15 mouse cellular contexts compared by ENCODE assay signal in genomic region chr11:90003386-90003785, GRCm38 (mm10). TPM values are rescaled to one million over a fixed set of nuclear protein-coding genes. Genes with fewer than 3 reads are reported as not detected.
DNase-seq lines count a peak whose midpoint lies in the region; ATAC-seq lines count a peak whose summit lies in the region.
"Had no signal": no experiment of that assay in that cellular context is flagged by ENCODE, and none has a peak within 500 bp of the region (broad histone marks: within the 10 kb centered on the region; RNA-seq: fewer than 3 reads in every experiment).

No protein-coding gene starts in this region.

- H3K27me3 ChIP-seq in heart, embryonic 12.5 days (replicated peaks): no peaks in the 10 kb centered on the region
- H3K27me3 ChIP-seq in kidney, embryonic 14.5 days (ENCODE audit: control insufficient read depth, insufficient read depth, low read length): no peaks in the 10 kb centered on the region
- no peaks in the 10 kb centered on the region for H3K27me3 ChIP-seq in midbrain, embryonic 15.5 days (replicated peaks)
- H3K27me3 ChIP-seq in midbrain, embryonic 10.5 days (ENCODE audit: low read depth, poor library complexity, severe bottlenecking): peaks cover 4% of the 10 kb centered on the region; the same call in 1 of the 2 replicates
- H3K27me3 ChIP-seq: forebrain, embryonic 15.5 days; limb, embryonic 15.5 days; megakaryocyte, embryonic 14.5 days; neural tube, embryonic 12.5 days had no signal

- H3K4me2 ChIP-seq in heart, embryonic 12.5 days: no peak overlapping the region
- H3K4me2 ChIP-seq in kidney, embryonic 14.5 days (replicated peaks; ENCODE audit: low read depth, low read length): peak overlapping the region; percentile 86; the same call in 1 of the 2 replicates
- peak overlapping the region; percentile 73; the same call in 1 of the 2 replicates for H3K4me2 ChIP-seq in midbrain, embryonic 15.5 days

- no peaks in the 10 kb centered on the region for H3K36me3 ChIP-seq in heart, embryonic 12.5 days
- H3K36me3 ChIP-seq in kidney, embryonic 14.5 days (ENCODE audit: control insufficient read depth, insufficient read depth, low read length): no peaks in the 10 kb centered on the region
- no peaks in the 10 kb centered on the region for H3K36me3 ChIP-seq in midbrain, embryonic 15.5 days (replicated peaks)
- no peaks in the 10 kb centered on the region for H3K36me3 ChIP-seq in midbrain, embryonic 10.5 days
- H3K36me3 ChIP-seq: embryonic facial prominence, embryonic 10.5 days; forebrain, embryonic 15.5 days; limb, embryonic 15.5 days; neural tube, embryonic 12.5 days had no signal

- no peak overlapping the region for H3K4me3 ChIP-seq in heart, embryonic 12.5 days
- H3K4me3 ChIP-seq in kidney, embryonic 14.5 days (ENCODE audit: low read length): no peak overlapping the region
- no peak overlapping the region for H3K4me3 ChIP-seq in midbrain, embryonic 15.5 days
- no peak overlapping the region for H3K4me3 ChIP-seq in midbrain, embryonic 10.5 days

- intact Hi-C loops in left cerebral cortex, postnatal 10 days (cut with DNase I): no loop called here

- H3K9me3 ChIP-seq in heart, embryonic 12.5 days (replicated peaks): no peaks in the 10 kb centered on the region
- no peaks in the 10 kb centered on the region for H3K9me3 ChIP-seq in kidney, embryonic 14.5 days (ENCODE audit: control insufficient read depth, low read length)
- H3K9me3 ChIP-seq in midbrain, embryonic 15.5 days: no peaks in the 10 kb centered on the region
- H3K9me3 ChIP-seq in midbrain, embryonic 10.5 days (replicated peaks): no peaks in the 10 kb centered on the region
- H3K9me3 ChIP-seq: embryonic facial prominence, embryonic 10.5 days; forebrain, embryonic 15.5 days; limb, embryonic 15.5 days; megakaryocyte, embryonic 14.5 days; neural tube, embryonic 12.5 days had no signal

- H3K27ac ChIP-seq in heart, embryonic 12.5 days (ENCODE audit: poor library complexity, severe bottlenecking): no peak overlapping the region
- no peak overlapping the region for H3K27ac ChIP-seq in kidney, embryonic 14.5 days (ENCODE audit: low read depth, low read length)
- no peak overlapping the region for H3K27ac ChIP-seq in midbrain, embryonic 15.5 days
- no peak overlapping the region for H3K27ac ChIP-seq in midbrain, embryonic 10.5 days (replicated peaks)
- H3K27ac ChIP-seq: forebrain, embryonic 15.5 days; limb, embryonic 15.5 days; neural tube, embryonic 12.5 days had no signal

- 89% methylated on average over 4 of the region's 4 CpGs for WGBS in heart, embryonic 12.5 days
- 97% methylated on average over 4 of the region's 4 CpGs for WGBS in kidney, embryonic 14.5 days
- WGBS in midbrain, embryonic 15.5 days: 91% methylated on average over 4 of the region's 4 CpGs
- WGBS in midbrain, embryonic 10.5 days: 91% methylated on average over 4 of the region's 4 CpGs

- no peak overlapping the region for H3K9ac ChIP-seq in heart, embryonic 12.5 days
- H3K9ac ChIP-seq in kidney, embryonic 14.5 days (ENCODE audit: low read depth, low read length): no peak overlapping the region
- no peak overlapping the region for H3K9ac ChIP-seq in midbrain, embryonic 15.5 days

- DNase-seq in heart, adult 11 months: peak; percentile 40
- DNase-seq in kidney, adult 18-20 months: no peak
- DNase-seq in midbrain, embryonic 10.5 days (ENCODE audit: low spot score): no peak
- DNase-seq in left cerebral cortex, postnatal 10 days (ENCODE audit: extremely low spot score in 1 of 2, low spot score in 2 of 2): no peak

- no peak for ATAC-seq in heart, embryonic 12.5 days (ENCODE audit: insufficient number of reproducible peaks, low FRiP score)
- ATAC-seq in kidney, embryonic 14.5 days (ENCODE audit: low FRiP score, low TSS enrichment): no peak
- no peak for ATAC-seq in midbrain, embryonic 15.5 days (replicated peaks)

- peaks cover 7% of the 10 kb centered on the region; the same call in 1 of the 2 replicates for H3K4me1 ChIP-seq in heart, embryonic 12.5 days (replicated peaks)
- 0 out of 2 replicates have a peak, but pooled peaks cover 6% of the 10 kb centered on the region for H3K4me1 ChIP-seq in kidney, embryonic 14.5 days (ENCODE audit: control insufficient read depth, insufficient read depth, low read length)
- peaks cover 10% of the 10 kb centered on the region for H3K4me1 ChIP-seq in midbrain, embryonic 15.5 days
- H3K4me1 ChIP-seq in midbrain, embryonic 10.5 days: peaks cover 13% of the 10 kb centered on the region

RNA-seq across cellular contexts. Expression of gene Pctp, which starts 0.7 kb away (rescaled TPM):
- polyA plus RNA-seq in heart, embryonic 12.5 days (2016; fragmentation: Nextera tagmentation; extraction: Ambion mirVana): 18.1 and 19.9 TPM in 2 replicates
- polyA plus RNA-seq in kidney, embryonic 14.5 days (2014; fragmentation: Nextera tagmentation; extraction: Ambion mirVana): 7.1 and 9.8 TPM in 2 replicates
- 1.4 and 1.7 TPM in 2 replicates for polyA plus RNA-seq in midbrain, embryonic 15.5 days (2015; fragmentation: Nextera tagmentation; extraction: Ambion mirVana)
- polyA plus RNA-seq in midbrain, embryonic 10.5 days (2016; fragmentation: Nextera tagmentation; extraction: Ambion mirVana): 16.4 and 20.2 TPM in 2 replicates
- under 1 TPM; 0.75 TPM for total RNA-seq in left cerebral cortex, postnatal 10 days (2021)

RNA-seq across cellular contexts. Expression of gene Tmem100, which starts 26.8 kb away (rescaled TPM):
- 15.9 and 17.1 TPM in 2 replicates for polyA plus RNA-seq in heart, embryonic 12.5 days (2016; fragmentation: Nextera tagmentation; extraction: Ambion mirVana)
- 20.5 and 23.3 TPM in 2 replicates for polyA plus RNA-seq in kidney, embryonic 14.5 days (2014; fragmentation: Nextera tagmentation; extraction: Ambion mirVana)
- 7.8 and 8.8 TPM in 2 replicates for polyA plus RNA-seq in midbrain, embryonic 15.5 days (2015; fragmentation: Nextera tagmentation; extraction: Ambion mirVana)
- polyA plus RNA-seq in midbrain, embryonic 10.5 days (2016; fragmentation: Nextera tagmentation; extraction: Ambion mirVana): 5.8 and 5.9 TPM in 2 replicates
- 10 to 100 TPM; 17.9 to 18.4 TPM for total RNA-seq in left cerebral cortex, postnatal 10 days (2021)
- total RNA-seq: monocyte, adult 5-6 weeks had no signal
- polyA plus RNA-seq: activated CD4-positive, CD25-positive, alpha-beta regulatory T cell, adult 4 months; Patski had no signal
